Mouse (Mus musculus): ENCODE measurements around the gene Trub2.
A peak's percentile ranks its signal among the peaks of the same experiment; 100 is the strongest.

The Trub2 gene

DNA sequence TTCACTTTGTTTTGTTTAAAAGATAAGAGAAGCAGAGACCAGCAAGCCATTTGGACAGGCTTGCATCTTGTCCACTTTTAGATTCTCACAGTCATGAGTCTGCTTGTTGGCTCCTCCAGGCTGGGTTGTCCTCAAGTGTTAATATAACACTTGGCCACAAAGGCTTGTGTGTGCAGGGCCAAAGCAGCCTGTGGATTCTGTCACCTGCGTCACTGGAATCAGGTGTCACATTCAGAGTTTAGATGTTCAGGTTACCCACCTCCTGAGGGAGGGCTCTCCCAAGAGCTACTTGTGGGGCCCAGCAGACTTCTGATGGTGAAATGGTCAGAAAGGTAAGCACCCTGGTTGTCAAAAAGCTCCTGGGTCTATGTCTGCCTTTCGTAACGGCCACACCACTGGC lies 65.2 kb downstream of the Trub2 start:
- no peak for DNase-seq

DNA sequence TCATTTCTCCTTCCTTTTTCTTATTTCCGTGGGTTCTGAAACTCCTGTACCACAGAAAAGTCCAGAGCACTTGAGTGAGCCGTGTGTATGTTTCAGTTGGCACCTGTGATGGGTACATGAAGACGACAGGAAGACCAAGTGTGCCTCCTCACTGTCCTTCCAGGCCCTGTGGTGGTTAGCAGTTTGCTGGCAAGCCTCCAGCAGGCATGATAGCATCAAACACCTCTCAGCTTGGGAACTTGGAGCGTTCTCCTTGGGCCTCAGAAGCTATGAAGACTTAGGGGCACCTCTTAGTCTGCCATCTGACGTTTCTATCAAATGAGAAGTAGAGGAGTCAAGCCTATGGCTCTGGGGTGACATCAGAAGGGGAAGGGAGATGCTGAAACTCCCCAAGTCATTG lies 69.7 kb downstream of the Trub2 start:
- no peak for DNase-seq

DNA sequence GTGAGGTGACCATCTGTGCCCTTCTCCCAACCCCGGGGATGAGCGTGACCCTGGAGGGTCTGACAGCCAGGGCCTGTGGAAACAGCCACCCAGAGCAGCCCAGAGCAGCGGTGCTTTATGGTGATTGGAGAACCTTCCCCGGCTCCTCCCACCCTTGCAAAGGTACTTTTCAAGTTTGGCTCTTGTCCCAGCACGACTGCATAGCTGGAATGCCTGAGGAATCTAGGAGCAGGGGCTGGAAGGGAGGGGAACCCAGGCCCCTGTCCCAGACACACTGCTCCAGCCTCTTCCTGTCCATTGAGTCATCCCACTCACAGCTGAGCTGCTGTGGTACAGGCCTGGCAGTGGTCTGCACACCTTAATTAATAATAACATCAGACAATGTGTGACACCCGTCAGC lies 71.6 kb downstream of the Trub2 start:
- DNase-seq: peak; percentile 72

DNA sequence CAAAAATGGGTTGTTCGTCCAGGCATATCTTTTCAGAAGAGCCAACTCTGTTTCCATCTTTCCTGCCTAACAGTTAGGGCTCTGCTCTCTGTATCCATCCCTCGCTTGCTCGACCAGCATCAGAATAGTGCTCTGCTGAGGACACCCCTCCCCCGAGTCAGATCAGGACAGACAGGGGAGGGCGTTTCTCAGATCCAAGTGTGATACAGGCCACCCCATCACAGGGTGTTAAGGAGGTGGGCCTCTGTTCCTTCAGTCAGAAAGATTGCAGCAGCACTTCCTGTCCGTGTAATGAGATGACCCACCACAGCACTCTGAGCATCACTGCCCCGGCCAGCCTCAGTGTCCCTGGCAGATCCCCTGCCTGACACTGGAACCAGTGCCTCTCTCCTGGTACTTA lies 72.2 kb downstream of the Trub2 start:
- DNase-seq: no peak

DNA sequence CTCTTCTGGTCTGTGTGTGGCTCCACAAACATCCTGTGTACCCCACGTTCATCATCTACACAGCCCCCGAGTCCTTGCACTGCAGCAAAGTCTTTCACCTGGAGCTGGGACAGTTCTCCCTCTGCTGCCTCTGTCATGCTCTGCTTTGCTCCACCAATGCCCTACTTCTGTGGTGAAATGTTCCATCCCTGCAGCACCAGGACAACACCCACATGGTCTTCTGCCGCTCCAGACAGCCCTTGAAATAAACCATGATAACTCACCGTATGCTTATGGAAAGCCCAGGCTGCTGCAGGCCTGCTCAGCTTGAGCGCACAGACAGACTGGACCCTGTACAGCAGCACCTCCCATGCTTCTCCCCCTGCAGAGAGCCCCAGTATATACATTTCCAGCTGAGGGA lies 74.2 kb downstream of the Trub2 start:
- no peak for DNase-seq

DNA sequence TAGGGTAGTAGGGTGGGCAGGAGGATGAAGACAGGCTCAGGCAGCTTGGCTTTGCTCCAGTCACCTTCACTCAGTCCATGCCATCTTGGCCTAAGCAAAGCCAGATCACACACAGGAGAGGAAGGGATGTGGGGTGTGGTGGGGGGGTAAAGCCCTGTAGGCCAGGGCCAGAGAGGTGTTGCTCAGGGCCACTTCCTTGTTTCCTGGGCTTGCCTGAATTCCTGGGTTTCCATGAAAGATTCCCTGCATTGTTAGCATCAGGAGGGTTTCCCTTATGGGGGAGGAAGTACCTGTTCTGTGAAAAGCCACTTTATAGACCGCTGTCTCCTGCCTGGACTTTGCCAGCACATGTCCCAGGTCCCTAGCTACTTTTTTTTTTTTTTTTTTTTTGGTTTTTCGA lies 74.8 kb downstream of the Trub2 start:
- no peak for DNase-seq

DNA sequence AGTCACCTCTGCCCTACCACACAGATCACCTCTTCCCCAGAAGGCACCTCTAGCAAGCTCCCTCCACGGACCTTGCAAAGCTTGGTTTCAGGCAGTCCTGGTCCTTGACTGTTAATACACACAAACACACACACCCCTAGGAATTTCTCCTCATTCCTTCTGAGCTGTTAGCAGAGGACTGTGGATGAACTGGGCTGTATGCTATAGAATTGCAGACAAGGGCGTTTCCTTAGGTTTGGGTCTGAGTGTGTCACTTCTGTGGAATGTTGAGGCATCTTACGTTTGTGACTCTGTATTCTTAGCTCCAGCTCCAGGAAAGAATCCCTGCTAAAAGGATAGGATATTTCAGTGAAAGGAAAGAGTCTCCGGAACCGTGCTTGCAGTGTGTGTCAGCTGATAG lies 76.4 kb downstream of the Trub2 start:
- no peak for DNase-seq

Measured in kidney, adult 9 months (tissue).